Mouse (Mus musculus) megakaryocyte, embryonic 14.5 days (primary cell): ENCODE results near the gene Gimap4.

Experiments used
- FLI1 ChIP-seq: IDR thresholded peaks from 2 replicates; pipeline ENCODE4 v1.6.1; 2012; ENCODE audit warnings: low read length, inconsistent platforms, mixed read lengths
- GATA1 ChIP-seq: IDR thresholded peaks from 3 replicates; pipeline ENCODE4 v1.6.1; 2012; ENCODE audit warnings: mixed read lengths, low read length, inconsistent platforms, borderline replicate concordance

DNA sequence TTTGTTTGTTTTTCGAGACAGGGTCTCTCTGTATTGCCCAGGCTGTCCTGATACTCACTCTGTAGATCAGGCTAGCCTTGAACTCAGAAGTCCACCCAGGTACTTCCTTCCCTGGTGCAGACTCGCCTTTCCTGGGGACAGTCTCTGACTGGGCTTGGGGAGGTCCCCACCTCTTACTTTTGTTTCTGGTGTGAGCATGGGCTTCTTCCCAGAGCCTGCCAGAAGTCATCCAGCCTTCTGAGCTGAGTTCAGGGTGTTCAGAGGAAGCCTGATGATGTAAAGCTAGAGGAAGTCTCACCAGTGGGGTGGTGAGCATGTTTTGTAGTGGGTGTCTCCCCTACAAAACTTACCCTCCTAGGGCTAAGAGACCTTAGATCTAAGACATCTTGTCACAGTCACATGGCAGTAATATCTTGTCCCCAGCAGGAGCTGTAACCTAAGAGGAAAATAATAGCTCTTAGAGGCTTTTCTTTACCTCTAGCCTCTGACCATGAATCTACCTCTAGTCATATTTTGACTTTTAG is 14.8 kb upstream of the Gimap4 start:
- TF ChIP-seq GATA1 (no peak), FLI1 (no peak)
